Mouse (Mus musculus): Measurements from ENCODE around the gene Cdc42ep1. TPM values are rescaled to one million over a fixed set of nuclear protein-coding genes. Genes with fewer than 3 reads are reported as not detected.

Cdc42ep1 gene
- polyA plus RNA-seq, 1 experiment from 2014 or later = 8.4 TPM

DNA sequence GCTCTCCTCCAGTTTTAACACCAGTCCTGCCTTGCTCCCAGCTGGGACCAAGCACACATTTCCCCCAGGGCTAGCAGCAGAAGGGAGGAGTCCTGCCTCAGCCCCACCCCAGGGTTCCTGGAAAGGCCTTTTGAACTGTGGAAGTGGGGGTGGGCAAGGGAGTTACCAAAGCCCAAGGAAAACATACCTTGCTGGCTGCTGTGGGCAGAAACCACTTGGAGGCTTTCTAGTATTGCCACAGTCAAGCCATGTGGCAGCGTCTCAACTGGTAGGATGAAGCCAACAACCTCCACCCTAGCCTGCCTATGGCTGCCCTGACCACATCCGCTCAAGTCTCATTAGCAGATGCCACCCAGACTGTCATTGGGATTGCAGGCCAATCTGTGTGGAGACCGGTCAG is 53.7 kb downstream of the Cdc42ep1 start:
- WGBS = 88% methylated on average over 3 of the region's 3 CpGs
- Histone ChIP-seq H3K36me3 (replicated peaks) (peaks cover 32% of the 10 kb centered on the region), H3K4me1 (peaks cover 25% of the 10 kb centered on the region), H3K27ac (no peak overlapping the region), H3K4me2 (no peak overlapping the region), H3K9me3 (no peaks in the 10 kb centered on the region), H3K4me3 (replicated peaks) (no peak overlapping the region), H3K27me3 (peaks cover 27% of the 10 kb centered on the region), H3K9ac (no peak overlapping the region)
- no peak for ATAC-seq (ENCODE audit: low FRiP score)

DNA sequence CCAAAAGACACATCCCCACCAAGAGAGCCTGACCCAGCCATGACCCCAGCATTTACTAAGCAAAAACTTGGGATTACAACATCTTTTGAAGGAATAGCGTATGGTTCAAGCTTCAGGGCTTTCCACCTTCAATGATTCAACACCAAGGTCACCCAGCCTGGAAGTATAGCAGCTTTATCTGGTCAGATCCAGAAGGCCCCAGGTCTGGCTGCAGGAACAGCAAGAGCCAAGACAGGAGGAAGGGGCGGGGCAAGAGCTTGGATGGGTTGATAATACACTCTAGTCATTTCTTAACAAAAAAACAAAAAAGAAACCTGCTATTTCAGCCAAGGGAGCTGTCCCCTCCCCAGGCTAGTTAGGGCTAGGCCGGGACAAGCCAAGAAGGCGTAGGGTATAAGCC is 55.1 kb downstream of the Cdc42ep1 start:
- no peak overlapping the region for H3K4me2 ChIP-seq
- no peak overlapping the region for H3K27ac ChIP-seq
- no peaks in the 10 kb centered on the region for H3K9me3 ChIP-seq
- 90% methylated on average over 4 of the region's 4 CpGs for WGBS
- no peak overlapping the region for H3K9ac ChIP-seq
- ATAC-seq (ENCODE audit: low FRiP score) = no peak
- peaks cover 30% of the 10 kb centered on the region for H3K4me1 ChIP-seq
- H3K27me3 ChIP-seq = peaks cover 37% of the 10 kb centered on the region
- H3K4me3 ChIP-seq (replicated peaks) = no peak overlapping the region
- H3K36me3 ChIP-seq (replicated peaks) = peaks cover 18% of the 10 kb centered on the region

DNA sequence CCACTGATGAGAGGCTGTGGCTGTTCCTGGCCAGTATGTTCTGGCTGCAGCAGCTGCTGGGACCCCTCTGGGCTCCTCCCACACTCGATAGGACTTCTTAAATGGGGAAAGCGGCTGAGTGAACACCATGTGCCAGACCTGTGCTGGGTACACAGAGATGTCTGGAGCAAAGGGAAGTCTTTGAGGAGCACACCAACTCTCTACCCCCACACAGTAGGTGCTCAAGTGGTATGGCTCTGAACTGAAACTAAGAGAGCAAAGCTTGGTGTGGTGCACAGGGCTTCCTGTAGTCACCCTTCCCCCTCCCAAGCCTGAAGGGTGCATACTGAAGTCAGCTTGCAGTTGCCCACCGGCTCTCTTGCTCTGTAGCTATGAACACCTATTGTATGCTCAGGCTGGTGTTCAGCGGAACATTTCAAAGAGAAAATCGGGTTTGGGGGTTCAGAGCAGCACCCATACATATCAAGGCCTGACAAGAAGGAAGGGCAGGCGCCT is 56.1 kb downstream of the Cdc42ep1 start:
- Histone ChIP-seq H3K27me3 (peaks cover 37% of the 10 kb centered on the region), H3K36me3 (replicated peaks) (peaks cover 8% of the 10 kb centered on the region; the same call in 1 of the 2 replicates), H3K4me2 (no peak overlapping the region), H3K4me3 (replicated peaks) (no peak overlapping the region), H3K4me1 (peaks cover 30% of the 10 kb centered on the region), H3K9ac (no peak overlapping the region), H3K27ac (no peak overlapping the region), H3K9me3 (no peaks in the 10 kb centered on the region)
- ATAC-seq (ENCODE audit: low FRiP score) = no peak
- WGBS = 53% methylated on average over 6 of the region's 6 CpGs

DNA sequence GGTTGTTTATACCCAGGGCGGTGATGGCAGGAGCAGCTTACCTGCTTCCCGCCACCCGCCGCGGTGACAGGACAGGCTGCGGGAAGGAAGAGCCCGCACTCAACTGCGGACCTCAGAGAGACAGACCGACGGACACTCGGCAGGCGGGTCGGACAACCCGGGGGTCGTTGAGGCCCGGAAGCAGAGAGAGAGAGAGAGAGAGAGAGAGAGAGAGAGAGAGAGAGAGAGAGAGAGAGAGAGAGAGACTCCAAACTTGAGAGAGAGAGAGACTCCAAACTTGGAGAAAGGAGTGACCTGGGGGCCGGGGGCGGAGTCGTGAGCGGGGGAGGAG is 57.0 kb downstream of the Cdc42ep1 start, which contains the start of gene Gm49510:
Gm49510 (plus strand) TSS at position 259 of the 331 bp plus-strand sequence.
- ATAC-seq (ENCODE audit: low FRiP score) = no peak
- H3K4me1 ChIP-seq = peaks cover 27% of the 10 kb centered on the region
- H3K4me2 ChIP-seq = peak within 1 kb of the TSS; percentile 95
- peaks cover 37% of the 10 kb centered on the region for H3K27me3 ChIP-seq
- H3K27ac ChIP-seq = no peak within 1 kb of the TSS; the same call in 1 of the 2 replicates
- 0 out of 2 replicates have a peak, but pooled peaks cover 3% of the 10 kb centered on the region for H3K36me3 ChIP-seq (replicated peaks)
- peak within 1 kb of the TSS; percentile 57 for H3K4me3 ChIP-seq (replicated peaks)
- 4% methylated on average over 17 of the region's 20 CpGs for WGBS
- H3K9me3 ChIP-seq = no peaks in the 10 kb centered on the region
- H3K9ac ChIP-seq = peak within 1 kb of the TSS; percentile 68

DNA sequence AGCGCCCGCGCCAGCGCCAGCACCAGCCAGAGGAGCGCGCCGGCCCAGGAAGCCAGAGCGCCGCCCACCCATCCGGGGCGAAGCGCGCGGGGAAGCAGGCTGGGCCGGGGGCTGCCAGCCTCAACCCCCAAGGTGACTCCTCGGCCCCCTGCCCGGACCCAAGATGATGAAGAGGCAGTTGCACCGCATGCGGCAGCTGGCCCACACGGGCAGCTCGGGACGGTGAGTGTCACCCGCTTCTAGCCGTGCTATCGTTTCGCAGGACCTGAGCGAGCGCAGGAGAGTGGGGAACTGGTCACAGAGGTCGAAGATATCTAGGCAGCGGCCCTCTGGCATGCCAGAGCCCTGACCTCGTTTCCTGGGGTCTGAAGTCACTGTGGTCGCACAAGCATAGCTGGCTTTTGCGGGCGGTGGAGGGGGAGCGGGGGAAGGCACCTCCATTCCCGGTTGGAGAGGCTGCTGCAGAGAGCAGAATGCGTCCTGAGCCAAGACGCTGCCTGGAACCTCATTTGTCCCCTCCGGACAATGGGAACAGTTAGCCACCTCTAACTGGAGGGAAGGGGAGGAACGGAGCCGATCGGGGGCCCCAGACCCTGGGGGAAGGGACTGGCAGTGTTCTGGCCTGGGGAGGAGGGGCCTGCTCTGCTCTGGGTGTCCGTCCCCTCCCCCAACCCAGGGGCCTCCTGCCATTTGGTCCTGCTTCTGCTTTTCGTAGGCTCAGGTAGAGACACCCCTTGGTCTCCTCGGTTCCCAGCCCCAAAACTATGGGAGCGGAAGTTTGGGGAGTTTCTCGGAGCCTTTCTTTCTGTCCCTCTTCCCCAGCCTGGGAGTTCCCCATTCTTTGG is 57.5 kb downstream of the Cdc42ep1 start, which contains the start of gene Sh3bp1:
Sh3bp1 (plus strand) TSS at position 29 of the 845 bp plus-strand sequence.
- Histone ChIP-seq H3K27ac (no peak within 1 kb of the TSS; the same call in 1 of the 2 replicates), H3K36me3 (replicated peaks) (0 out of 2 replicates have a peak, but pooled peaks cover 3% of the 10 kb centered on the region), H3K9me3 (no peaks in the 10 kb centered on the region), H3K4me1 (peaks cover 27% of the 10 kb centered on the region), H3K27me3 (peaks cover 37% of the 10 kb centered on the region), H3K4me2 (peak within 1 kb of the TSS; percentile 95), H3K9ac (peak within 1 kb of the TSS; percentile 68), H3K4me3 (replicated peaks) (peak within 1 kb of the TSS; percentile 57)
- ATAC-seq (ENCODE audit: low FRiP score) = 0 out of 2 replicates have a peak, but pooled peaks have one; percentile 37
- under 1% methylated on average over 46 of the region's 47 CpGs for WGBS

Small RNA genes lying within 50 kb of the gene (microRNA-seq; reads per million reads assigned to microRNA genes)
- not detected for gene Mir6955

Other genes starting within 250 kb of the Cdc42ep1 start
- gene Cyth4, start 245.6 kb upstream of the Cdc42ep1 start, polyA plus RNA-seq (2016; fragmentation: Nextera tagmentation; extraction: Ambion mirVana) = 3.5 and 4.5 TPM in 2 replicates
- 1.2 TPM in 2 replicates for gene Elfn2, start 123.9 kb upstream of the Cdc42ep1 start, polyA plus RNA-seq (2016; fragmentation: Nextera tagmentation; extraction: Ambion mirVana)
- gene Mfng, start 69.1 kb upstream of the Cdc42ep1 start, polyA plus RNA-seq (2016; fragmentation: Nextera tagmentation; extraction: Ambion mirVana) = 137 and 147 TPM in 2 replicates
- 2.0 and 2.1 TPM in 2 replicates for gene Card10, start 39.6 kb upstream of the Cdc42ep1 start, polyA plus RNA-seq (2016; fragmentation: Nextera tagmentation; extraction: Ambion mirVana)
- not detected in 2 replicates for gene Lgals2, start 12.9 kb downstream of the Cdc42ep1 start, polyA plus RNA-seq (2016; fragmentation: Nextera tagmentation; extraction: Ambion mirVana)
- gene Gga1, start 34.6 kb downstream of the Cdc42ep1 start, polyA plus RNA-seq (2016; fragmentation: Nextera tagmentation; extraction: Ambion mirVana) = 53.6 and 56.4 TPM in 2 replicates
- 0.18 TPM in 1 of 2 replicates, not detected in the other for gene Gm49510, start 57.0 kb downstream of the Cdc42ep1 start, polyA plus RNA-seq (2016; fragmentation: Nextera tagmentation; extraction: Ambion mirVana)
- gene Sh3bp1, start 57.1 kb downstream of the Cdc42ep1 start, polyA plus RNA-seq (2016; fragmentation: Nextera tagmentation; extraction: Ambion mirVana) = 10.3 TPM in 2 replicates
- 51.7 and 53.6 TPM in 2 replicates for gene Pdxp, start 71.3 kb downstream of the Cdc42ep1 start, polyA plus RNA-seq (2016; fragmentation: Nextera tagmentation; extraction: Ambion mirVana)
- gene Lgals1, start 84.1 kb downstream of the Cdc42ep1 start, polyA plus RNA-seq (2016; fragmentation: Nextera tagmentation; extraction: Ambion mirVana) = 216 and 321 TPM in 2 replicates
- gene Nol12, start 92.3 kb downstream of the Cdc42ep1 start, polyA plus RNA-seq (2016; fragmentation: Nextera tagmentation; extraction: Ambion mirVana) = 53.5 and 56.4 TPM in 2 replicates
- 40.4 and 46.9 TPM in 2 replicates for gene Triobp, start 105.1 kb downstream of the Cdc42ep1 start, polyA plus RNA-seq (2016; fragmentation: Nextera tagmentation; extraction: Ambion mirVana)
- 638 and 696 TPM in 2 replicates for gene H1f0, start 185.8 kb downstream of the Cdc42ep1 start, polyA plus RNA-seq (2016; fragmentation: Nextera tagmentation; extraction: Ambion mirVana)
- not detected in 2 replicates for gene Galr3, start 199.3 kb downstream of the Cdc42ep1 start, polyA plus RNA-seq (2016; fragmentation: Nextera tagmentation; extraction: Ambion mirVana)
- gene Ankrd54, start 220.3 kb downstream of the Cdc42ep1 start, polyA plus RNA-seq (2016; fragmentation: Nextera tagmentation; extraction: Ambion mirVana) = 59.5 and 60.0 TPM in 2 replicates
- gene Eif3l, start 232.6 kb downstream of the Cdc42ep1 start, polyA plus RNA-seq (2016; fragmentation: Nextera tagmentation; extraction: Ambion mirVana) = 209 and 216 TPM in 2 replicates